Mouse (Mus musculus) limb, embryonic 11.5 days (tissue): ENCODE results near the gene Coq7. TPM values are rescaled to one million over a fixed set of nuclear protein-coding genes. Genes with fewer than 3 reads are reported as not detected.

Experiments
- ATAC-seq: fragments of 200-750 bp; cut with Nextera tagmentation; 2 replicates; pipeline ENCODE4 v1.8.0; 2017; ENCODE audit warnings: low read depth; ENCODE audit not compliant: insufficient number of reproducible peaks, low FRiP score, low TSS enrichment
- DNase-seq: peaks from one replicate; pipeline ENCODE4 v3.0.0-alpha.2; 2015; ENCODE audit warnings: low spot score
- H3K27ac ChIP-seq: fragments of 300-500 bp; sonication (generic); replicated peaks from 2 replicates; pipeline ENCODE4 v1.5.1; 2014; ENCODE audit warnings: low read depth, mild to moderate bottlenecking, low read length
- H3K27me3 ChIP-seq: fragments of 300-500 bp; sonication (generic); 2 replicates; pipeline ENCODE4 v1.6.1; 2014; ENCODE audit warnings: mild to moderate bottlenecking, low read length, mixed read lengths; ENCODE audit not compliant: control insufficient read depth, insufficient read depth
- H3K36me3 ChIP-seq: fragments of 300-500 bp; sonication (generic); 2 replicates; pipeline ENCODE4 v1.6.1; 2014; ENCODE audit warnings: mild to moderate bottlenecking, low read length, moderate library complexity, mixed read lengths; ENCODE audit not compliant: control insufficient read depth, insufficient read depth
- H3K4me1 ChIP-seq: fragments of 300-500 bp; sonication (generic); 2 replicates; pipeline ENCODE4 v1.6.1; 2014; ENCODE audit warnings: low read length, mixed read lengths; ENCODE audit not compliant: control insufficient read depth, insufficient read depth
- H3K4me2 ChIP-seq: fragments of 300-500 bp; sonication (generic); 2 replicates; pipeline ENCODE4 v1.6.1; 2014; ENCODE audit warnings: low read depth, mild to moderate bottlenecking, moderate library complexity; ENCODE audit not compliant: severe bottlenecking
- H3K4me3 ChIP-seq: fragments of 300-500 bp; sonication (generic); 2 replicates; pipeline ENCODE4 v1.5.1; 2014; ENCODE audit warnings: low read depth, low read length
- H3K9ac ChIP-seq: fragments of 300-500 bp; sonication (generic); 2 replicates; pipeline ENCODE4 v1.6.1; 2014; ENCODE audit warnings: mild to moderate bottlenecking, low read length
- H3K9me3 ChIP-seq: fragments of 300-500 bp; sonication (generic); 2 replicates; pipeline ENCODE4 v1.6.1; 2016; ENCODE audit warnings: low read length; ENCODE audit not compliant: control insufficient read depth
- WGBS: fragments of 180-500 bp; shearing (Covaris S2); extraction: QIAGEN DNeasy Blood & Tissue Kit; methylation state at CpG from one replicate; pipeline ENCODE4 v1.1.7; 2014; 5-methylcytosine and 5-hydroxymethylcytosine counted together
- polyA plus RNA-seq: library from polyadenylated mRNA; unstranded; fragments of >200 nt; fragmentation: Nextera tagmentation; extraction: Ambion mirVana; gene quantifications from 2 replicates; pipeline ENCODE4 v1.2.1, GENCODE M21; 2014

Gene Coq7
- polyA plus RNA-seq, 1 experiment from 2014 or later: 111 TPM

- DNase-seq (no peak), ATAC-seq (no peak)
- no peaks in the 10 kb centered on the region for H3K9me3 ChIP-seq
- H3K36me3 ChIP-seq: no peaks in the 10 kb centered on the region
- no peaks in the 10 kb centered on the region for H3K27me3 ChIP-seq
- no peak overlapping the region for H3K4me3 ChIP-seq
- H3K4me2 ChIP-seq: no peak overlapping the region
- H3K4me1 ChIP-seq: peaks cover 5% of the 10 kb centered on the region; the same call in 1 of the 2 replicates
- WGBS: 70% methylated on average over 16 of the region's 16 CpGs
- no peak overlapping the region for H3K9ac ChIP-seq
- H3K27ac ChIP-seq: no peak overlapping the region
Observed at GRCm38 (mm10) chr7:118461400-118462136, 71.6 kb downstream of the Coq7 start.

Other genes starting within 250 kb of the Coq7 start
- 1.1 and 1.5 TPM in 2 replicates for gene Syt17, start 85.1 kb downstream of the Coq7 start, polyA plus RNA-seq
- 1.3 TPM in 2 replicates for gene Itpripl2, start 41.4 kb downstream of the Coq7 start, polyA plus RNA-seq
- gene Tmc7, start 51.4 kb upstream of the Coq7 start, polyA plus RNA-seq: 4.4 and 4.6 TPM in 2 replicates
- not detected in 2 replicates for gene Tmc5, start 63.9 kb upstream of the Coq7 start, polyA plus RNA-seq
- gene Gde1, start 172.4 kb upstream of the Coq7 start, polyA plus RNA-seq: 67.0 and 74.3 TPM in 2 replicates
- gene Ccp110, start 179.2 kb upstream of the Coq7 start, polyA plus RNA-seq: 19.2 and 20.3 TPM in 2 replicates
- gene Vps35l, start 206.9 kb upstream of the Coq7 start, polyA plus RNA-seq: 66.2 and 69.8 TPM in 2 replicates